Mouse (Mus musculus) E14TG2a.4 (cell line): Measurements from ENCODE around the gene Slx1b.

ENCODE experiments used
- CTCF ChIP-seq: conservative IDR thresholded peaks from 2 replicates; pipeline ENCODE4 v1.5.1; 2014; ENCODE audit warnings: low read length
- POU5F1 ChIP-seq: IDR thresholded peaks from 2 replicates; pipeline ENCODE4 v1.6.1; 2014; ENCODE audit warnings: low read length, borderline replicate concordance

GRCm38 (mm10) chr7:126702861-126703756 is 7.5 kb upstream of the Slx1b start:
- no peak for TF ChIP-seq CTCF
- TF ChIP-seq POU5F1 = no peak
